Mouse (Mus musculus) hindbrain, embryonic 12.5 days (tissue): ENCODE measurements around the gene Atp8a1. TPM values are rescaled to one million over a fixed set of nuclear protein-coding genes. Genes with fewer than 3 reads are reported as not detected.
A peak's percentile ranks its signal among the peaks of the same experiment; 100 is the strongest.

Source experiments
- ATAC-seq: fragments of 200-750 bp; cut with Nextera tagmentation; 2 replicates; pipeline ENCODE4 v1.8.0; 2017; ENCODE audit warnings: moderate TSS enrichment; ENCODE audit not compliant: low FRiP score
- H3K27ac ChIP-seq: fragments of 300-500 bp; sonication (generic); 2 replicates; pipeline ENCODE4 v1.5.1; 2016; ENCODE audit warnings: mild to moderate bottlenecking
- H3K27me3 ChIP-seq: fragments of 300-500 bp; sonication (generic); 2 replicates; pipeline ENCODE4 v1.6.1; 2016; ENCODE audit warnings: mild to moderate bottlenecking
- H3K36me3 ChIP-seq: fragments of 300-500 bp; sonication (generic); 2 replicates; pipeline ENCODE4 v1.6.1; 2016; ENCODE audit warnings: mild to moderate bottlenecking
- H3K4me1 ChIP-seq: fragments of 300-500 bp; sonication (generic); 2 replicates; pipeline ENCODE4 v1.6.1; 2016
- H3K4me2 ChIP-seq: fragments of 300-500 bp; sonication (generic); replicated peaks from 2 replicates; pipeline ENCODE4 v1.6.1; 2016; ENCODE audit warnings: mild to moderate bottlenecking
- H3K4me3 ChIP-seq: fragments of 300-500 bp; sonication (generic); 2 replicates; pipeline ENCODE4 v1.5.1; 2016; ENCODE audit warnings: mild to moderate bottlenecking
- H3K9ac ChIP-seq: fragments of 300-500 bp; sonication (generic); 2 replicates; pipeline ENCODE4 v1.6.1; 2016; ENCODE audit warnings: mild to moderate bottlenecking, moderate library complexity
- H3K9me3 ChIP-seq: fragments of 300-500 bp; sonication (generic); replicated peaks from 2 replicates; pipeline ENCODE4 v1.6.1; 2016; ENCODE audit warnings: mild to moderate bottlenecking
- WGBS: fragments of 180-500 bp; shearing (Covaris S2); methylation state at CpG from one replicate; pipeline ENCODE4 v1.1.7; 2016; 5-methylcytosine and 5-hydroxymethylcytosine counted together
- polyA plus RNA-seq: library from polyadenylated mRNA; unstranded; fragments of >200 nt; fragmentation: Nextera tagmentation; extraction: Ambion mirVana; gene quantifications from 2 replicates; pipeline ENCODE4 v1.2.1, GENCODE M21; 2016

Atp8a1 gene
- polyA plus RNA-seq, 1 experiment from 2014 or later = 37.3 TPM

DNA sequence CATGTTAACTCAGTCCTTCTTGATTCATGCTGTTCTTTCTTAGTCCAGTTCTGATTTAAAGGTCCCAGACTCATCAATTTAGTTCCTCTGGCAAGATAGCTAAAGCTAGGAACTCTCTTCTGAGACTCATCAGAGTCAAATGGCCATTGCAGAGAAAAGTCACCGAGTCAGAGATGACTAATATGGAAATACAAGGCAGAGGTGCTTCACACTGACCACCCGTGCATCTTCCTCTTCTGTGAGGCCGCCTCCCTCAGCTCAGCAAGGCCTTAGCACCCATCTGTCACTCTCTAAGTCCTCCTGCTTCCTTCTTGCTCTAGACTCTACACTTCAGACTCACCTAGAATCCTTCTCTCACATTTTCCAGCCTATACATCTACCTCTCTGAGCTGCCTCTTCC, 108.0 kb downstream of the Atp8a1 start:
- H3K27me3 ChIP-seq = no peaks in the 10 kb centered on the region
- H3K9ac ChIP-seq = no peak overlapping the region
- WGBS = 89% methylated on average over 3 of the region's 3 CpGs
- H3K27ac ChIP-seq = no peak overlapping the region
- ATAC-seq = no peak
- no peak overlapping the region for H3K4me2 ChIP-seq
- no peak overlapping the region for H3K4me3 ChIP-seq
- peaks cover 12% of the 10 kb centered on the region for H3K36me3 ChIP-seq
- no peaks in the 10 kb centered on the region for H3K4me1 ChIP-seq
- H3K9me3 ChIP-seq = no peaks in the 10 kb centered on the region

DNA sequence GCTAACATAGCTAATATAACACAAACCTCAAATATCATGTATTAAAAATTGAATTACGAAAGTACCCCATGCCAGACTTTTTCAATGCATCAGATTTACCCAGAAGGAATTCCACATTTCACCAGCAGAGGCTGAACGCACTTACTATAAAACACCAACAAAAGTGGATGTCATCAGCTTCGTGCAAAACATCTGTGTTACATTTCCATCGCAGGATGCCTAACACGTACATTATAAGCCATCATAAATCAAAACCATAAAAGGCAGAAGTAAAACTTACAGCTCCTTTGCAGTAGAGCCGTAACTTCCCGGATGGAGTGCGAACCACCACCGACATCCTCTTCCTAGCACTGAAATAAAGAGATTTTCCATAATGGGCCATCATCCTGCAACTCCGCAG, 109.1 kb downstream of the Atp8a1 start:
- H3K27me3 ChIP-seq = no peaks in the 10 kb centered on the region
- WGBS = 80% methylated on average over 10 of the region's 10 CpGs
- no peaks in the 10 kb centered on the region for H3K9me3 ChIP-seq
- no peak overlapping the region for H3K4me3 ChIP-seq
- H3K36me3 ChIP-seq = peaks cover 4% of the 10 kb centered on the region
- H3K27ac ChIP-seq = no peak overlapping the region
- ATAC-seq = no peak
- H3K4me1 ChIP-seq = no peaks in the 10 kb centered on the region
- H3K4me2 ChIP-seq = no peak overlapping the region
- no peak overlapping the region for H3K9ac ChIP-seq

DNA sequence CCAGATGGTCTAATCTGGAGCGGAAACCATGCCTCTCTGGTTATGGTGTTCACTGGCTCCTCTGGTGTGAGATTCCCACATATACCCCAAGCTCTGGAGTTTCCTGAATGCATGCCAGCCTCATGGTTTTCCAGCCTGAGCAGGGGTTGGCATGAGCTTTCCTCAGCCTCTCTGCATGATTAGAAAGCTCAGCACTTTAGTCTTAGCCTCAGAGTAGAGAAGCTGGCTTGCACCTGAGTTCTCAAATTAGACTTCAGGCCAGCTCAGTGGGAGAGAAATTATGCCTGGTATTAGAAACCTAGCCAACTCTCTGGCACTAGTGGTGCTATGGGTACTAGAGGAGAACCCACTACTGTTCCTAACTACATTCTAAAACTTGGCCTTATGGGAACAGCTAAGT, 111.5 kb downstream of the Atp8a1 start:
- H3K4me1 ChIP-seq = no peaks in the 10 kb centered on the region
- no peaks in the 10 kb centered on the region for H3K9me3 ChIP-seq
- H3K9ac ChIP-seq = no peak overlapping the region
- H3K36me3 ChIP-seq = peaks cover 4% of the 10 kb centered on the region
- H3K27ac ChIP-seq = no peak overlapping the region
- H3K4me3 ChIP-seq = no peak overlapping the region
- no peaks in the 10 kb centered on the region for H3K27me3 ChIP-seq
- no peak overlapping the region for H3K4me2 ChIP-seq
- no peak for ATAC-seq
- 100% methylated on average over 1 of the region's 1 CpGs for WGBS

DNA sequence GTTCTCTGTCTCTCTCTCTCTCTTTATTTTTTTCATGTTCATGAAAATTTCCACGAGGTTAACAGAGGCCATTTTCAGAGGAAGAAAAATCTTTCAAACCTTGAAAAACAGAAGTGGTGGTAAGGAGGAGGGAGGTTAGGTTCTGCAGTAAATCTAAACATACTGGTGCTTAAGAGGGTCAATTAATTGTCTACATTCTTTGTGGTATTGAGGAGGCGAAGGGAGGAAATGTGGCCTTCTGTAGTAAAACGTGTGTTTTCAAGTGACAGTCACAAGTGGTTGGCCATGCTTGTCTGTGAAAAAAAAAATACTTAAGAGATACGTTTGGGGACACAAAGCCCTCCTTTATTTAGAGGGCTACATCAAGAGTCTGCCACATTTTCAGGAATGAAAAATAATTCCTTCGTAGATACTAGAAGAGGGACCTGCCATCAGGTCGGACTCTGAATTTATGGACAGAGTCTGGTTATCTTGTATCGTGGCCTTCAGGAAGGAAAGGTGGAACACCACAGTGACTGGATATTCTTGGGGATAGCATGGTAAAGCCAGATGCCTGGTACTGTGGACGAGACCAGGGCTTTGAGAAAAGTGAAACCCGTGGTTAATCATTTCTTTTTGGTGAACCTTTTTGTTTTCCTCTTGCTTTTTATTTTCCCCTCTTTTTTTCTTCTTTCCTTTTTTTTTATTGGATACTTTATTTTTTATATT, 113.5 kb downstream of the Atp8a1 start:
- Histone ChIP-seq H3K27ac (no peak overlapping the region), H3K9me3 (no peaks in the 10 kb centered on the region), H3K9ac (no peak overlapping the region), H3K36me3 (peaks cover 4% of the 10 kb centered on the region), H3K27me3 (no peaks in the 10 kb centered on the region), H3K4me3 (no peak overlapping the region), H3K4me1 (no peaks in the 10 kb centered on the region), H3K4me2 (no peak overlapping the region)
- ATAC-seq = no peak
- 78% methylated on average over 9 of the region's 9 CpGs for WGBS

DNA sequence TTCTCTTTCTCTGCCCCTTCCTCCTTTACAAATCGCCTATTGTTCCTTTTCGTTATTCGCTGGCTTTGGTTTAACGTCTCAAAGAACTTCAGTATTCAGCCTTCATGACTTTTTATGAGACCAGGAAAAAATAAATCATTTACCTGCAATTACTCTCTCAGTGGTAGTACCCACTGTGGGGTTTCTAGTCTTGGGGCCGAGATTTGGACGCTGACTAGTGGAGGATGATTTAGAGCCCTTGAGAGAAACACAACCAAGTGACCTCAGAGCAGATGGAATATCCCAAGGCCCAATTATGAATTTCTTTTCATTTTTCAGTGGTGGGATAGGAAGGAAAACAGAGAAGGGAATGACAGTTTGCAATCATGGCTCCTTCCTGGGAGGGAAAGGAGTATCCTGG, 114.1 kb downstream of the Atp8a1 start:
- no peak for ATAC-seq
- no peak overlapping the region for H3K27ac ChIP-seq
- 77% methylated on average over 6 of the region's 6 CpGs for WGBS

DNA sequence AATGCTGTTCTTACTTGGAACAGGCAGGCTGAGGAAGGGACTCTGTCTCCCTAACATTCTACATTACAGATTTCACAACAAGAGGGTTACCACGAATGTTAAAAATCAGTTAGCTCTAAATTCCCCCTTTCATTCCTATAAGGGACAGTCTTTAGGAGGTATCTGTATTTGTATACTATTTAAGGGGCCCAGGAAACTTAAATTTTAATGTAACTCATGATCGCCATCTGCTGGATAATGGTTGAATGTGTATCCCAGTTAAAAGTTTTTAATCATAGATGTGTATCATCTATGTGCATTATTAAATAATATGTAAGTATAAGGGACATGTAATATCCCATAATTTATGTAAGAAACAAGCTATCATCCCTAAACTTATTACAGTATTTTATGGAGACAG, 119.5 kb downstream of the Atp8a1 start:
- Histone ChIP-seq H3K4me1 (no peaks in the 10 kb centered on the region), H3K27ac (no peak overlapping the region), H3K27me3 (no peaks in the 10 kb centered on the region), H3K9me3 (no peaks in the 10 kb centered on the region), H3K4me2 (no peak overlapping the region), H3K4me3 (no peak overlapping the region), H3K9ac (no peak overlapping the region), H3K36me3 (no peaks in the 10 kb centered on the region; the same call in 1 of the 2 replicates)
- ATAC-seq = no peak
- 11% methylated on average over 2 of the region's 2 CpGs for WGBS

More for the DNA sequence above, 114.1 kb downstream of the Atp8a1 start:
- no peaks in the 10 kb centered on the region for H3K4me1 ChIP-seq
- H3K27me3 ChIP-seq = no peaks in the 10 kb centered on the region
- H3K9me3 ChIP-seq = no peaks in the 10 kb centered on the region
- no peak overlapping the region for H3K4me2 ChIP-seq
- H3K36me3 ChIP-seq = peaks cover 4% of the 10 kb centered on the region
- no peak overlapping the region for H3K9ac ChIP-seq
- H3K4me3 ChIP-seq = no peak overlapping the region

DNA sequence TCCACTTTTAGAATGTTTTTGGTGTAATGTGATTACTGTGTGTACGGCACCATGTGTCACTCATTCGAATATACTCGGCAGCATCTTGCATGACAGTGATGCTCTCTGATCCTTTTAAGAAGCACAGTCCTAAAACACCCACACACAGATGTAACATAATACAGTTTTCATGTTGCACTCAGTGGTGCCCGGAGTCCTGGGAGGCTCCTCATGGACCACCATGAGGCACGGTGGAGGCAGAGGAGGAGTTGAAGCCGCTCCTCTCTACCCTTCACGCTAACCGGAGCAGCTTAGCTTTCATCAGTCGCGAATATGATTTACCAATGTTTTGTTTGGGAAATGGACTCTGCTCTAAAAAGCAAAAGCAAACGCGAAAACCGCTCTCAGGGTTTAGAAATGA, 120.4 kb downstream of the Atp8a1 start:
- no peak overlapping the region for H3K4me3 ChIP-seq
- H3K27me3 ChIP-seq = no peaks in the 10 kb centered on the region
- 89% methylated on average over 13 of the region's 13 CpGs for WGBS
- H3K36me3 ChIP-seq = no peaks in the 10 kb centered on the region; the same call in 1 of the 2 replicates
- H3K4me1 ChIP-seq = no peaks in the 10 kb centered on the region
- no peak overlapping the region for H3K27ac ChIP-seq
- H3K9me3 ChIP-seq = no peaks in the 10 kb centered on the region
- ATAC-seq = no peak
- no peak overlapping the region for H3K4me2 ChIP-seq
- H3K9ac ChIP-seq = no peak overlapping the region

DNA sequence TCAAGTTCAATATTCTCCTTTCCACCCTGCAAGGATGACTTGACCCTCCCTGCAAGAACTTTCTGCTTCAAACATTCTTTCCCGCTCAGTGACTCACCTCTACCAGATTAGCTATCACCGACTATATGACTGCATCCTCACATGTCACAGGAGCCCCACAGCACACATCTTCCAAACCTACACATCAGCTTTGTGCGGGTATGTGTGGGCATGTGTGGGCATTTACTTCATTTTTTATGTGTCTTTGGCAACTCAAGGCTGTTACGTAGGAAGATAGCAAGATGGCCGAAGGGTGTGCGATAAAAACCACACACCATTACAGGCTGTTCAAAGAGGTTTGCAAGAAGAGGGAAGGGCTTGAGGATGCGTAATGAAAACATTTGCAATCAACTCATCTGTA, 145.6 kb downstream of the Atp8a1 start:
- Histone ChIP-seq H3K27ac (no peak overlapping the region), H3K9me3 (no peaks in the 10 kb centered on the region), H3K4me1 (peaks cover 7% of the 10 kb centered on the region; the same call in 1 of the 2 replicates), H3K9ac (no peak overlapping the region), H3K27me3 (peaks cover 4% of the 10 kb centered on the region; the same call in 1 of the 2 replicates), H3K36me3 (peaks cover 23% of the 10 kb centered on the region), H3K4me3 (no peak overlapping the region), H3K4me2 (no peak overlapping the region)
- ATAC-seq = no peak
- 97% methylated on average over 7 of the region's 7 CpGs for WGBS

GRCm38 (mm10) chr5:67699418-67699817, 147.8 kb downstream of the Atp8a1 start:
- 79% methylated on average over 1 of the region's 1 CpGs for WGBS
- Histone ChIP-seq H3K27me3 (peaks cover 4% of the 10 kb centered on the region; the same call in 1 of the 2 replicates), H3K4me3 (no peak overlapping the region), H3K4me1 (peaks cover 7% of the 10 kb centered on the region; the same call in 1 of the 2 replicates), H3K36me3 (peaks cover 23% of the 10 kb centered on the region), H3K4me2 (no peak overlapping the region), H3K27ac (no peak overlapping the region), H3K9ac (no peak overlapping the region), H3K9me3 (no peaks in the 10 kb centered on the region)
- ATAC-seq = no peak

- Histone ChIP-seq H3K9me3 (no peaks in the 10 kb centered on the region), H3K27ac (no peak overlapping the region), H3K9ac (no peak overlapping the region), H3K4me3 (no peak overlapping the region), H3K27me3 (peaks cover 4% of the 10 kb centered on the region; the same call in 1 of the 2 replicates), H3K4me1 (peaks cover 7% of the 10 kb centered on the region; the same call in 1 of the 2 replicates), H3K4me2 (no peak overlapping the region), H3K36me3 (peaks cover 22% of the 10 kb centered on the region)
- ATAC-seq = no peak
- WGBS = 90% methylated on average over 3 of the region's 3 CpGs
Measured at GRCm38 (mm10) chr5:67698176-67698575, 149.1 kb downstream of the Atp8a1 start.

GRCm38 (mm10) chr5:67696741-67697596, 150.3 kb downstream of the Atp8a1 start:
- Histone ChIP-seq H3K27ac (peak overlapping the region; percentile 64), H3K4me1 (peaks cover 7% of the 10 kb centered on the region; the same call in 1 of the 2 replicates), H3K9me3 (no peaks in the 10 kb centered on the region), H3K9ac (no peak overlapping the region), H3K36me3 (peaks cover 14% of the 10 kb centered on the region), H3K4me2 (peak overlapping the region; percentile 19; the same call in 1 of the 2 replicates), H3K4me3 (no peak overlapping the region), H3K27me3 (peaks cover 4% of the 10 kb centered on the region; the same call in 1 of the 2 replicates)
- 17% methylated on average over 12 of the region's 12 CpGs for WGBS
- ATAC-seq = peak; percentile 45; the same call in 1 of the 2 replicates

DNA sequence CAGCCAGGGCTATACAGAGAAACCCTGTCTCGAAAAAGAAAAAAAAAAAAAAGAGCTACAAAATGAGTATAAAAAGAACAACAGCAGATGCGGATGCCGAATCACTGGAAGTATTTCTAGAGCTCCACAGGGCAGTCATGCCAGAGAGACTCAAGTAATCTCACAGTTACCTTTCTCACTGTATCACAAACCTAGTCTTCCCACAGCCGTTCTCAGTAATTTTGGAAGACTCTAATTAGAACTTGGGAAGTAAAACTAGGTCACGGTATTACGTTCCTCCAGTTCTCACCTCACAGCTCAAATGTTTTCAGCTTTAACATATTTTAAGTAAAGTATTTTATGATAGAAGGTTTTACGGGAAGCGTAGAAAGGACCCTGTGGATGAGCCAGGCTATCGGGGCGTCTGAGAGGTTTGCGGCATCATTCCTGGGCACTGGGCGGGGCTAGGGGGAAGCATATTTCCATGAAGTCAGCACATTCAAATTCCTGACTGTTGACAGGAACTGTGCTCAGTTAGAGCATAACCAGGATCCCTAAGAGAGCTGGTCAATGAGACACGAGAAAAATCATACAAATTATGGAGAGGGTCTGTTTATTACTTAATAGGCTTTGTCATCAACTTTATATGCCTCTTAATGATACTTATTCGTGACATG, 152.1 kb downstream of the Atp8a1 start:
- Histone ChIP-seq H3K4me3 (no peak overlapping the region), H3K27me3 (peaks cover 4% of the 10 kb centered on the region; the same call in 1 of the 2 replicates), H3K27ac (no peak overlapping the region), H3K9me3 (no peaks in the 10 kb centered on the region), H3K36me3 (no peaks in the 10 kb centered on the region), H3K9ac (no peak overlapping the region), H3K4me1 (peaks cover 7% of the 10 kb centered on the region; the same call in 1 of the 2 replicates), H3K4me2 (no peak overlapping the region)
- WGBS = 90% methylated on average over 14 of the region's 14 CpGs
- ATAC-seq = no peak
